Mouse (Mus musculus) embryo, embryonic 11 days (tissue): ENCODE measurements around the gene H2-DMb2.

Experiments
- DNase-seq: peaks from one replicate; pipeline ENCODE4 v3.0.0-alpha.2; 2015

H2-DMb2 gene

DNA sequence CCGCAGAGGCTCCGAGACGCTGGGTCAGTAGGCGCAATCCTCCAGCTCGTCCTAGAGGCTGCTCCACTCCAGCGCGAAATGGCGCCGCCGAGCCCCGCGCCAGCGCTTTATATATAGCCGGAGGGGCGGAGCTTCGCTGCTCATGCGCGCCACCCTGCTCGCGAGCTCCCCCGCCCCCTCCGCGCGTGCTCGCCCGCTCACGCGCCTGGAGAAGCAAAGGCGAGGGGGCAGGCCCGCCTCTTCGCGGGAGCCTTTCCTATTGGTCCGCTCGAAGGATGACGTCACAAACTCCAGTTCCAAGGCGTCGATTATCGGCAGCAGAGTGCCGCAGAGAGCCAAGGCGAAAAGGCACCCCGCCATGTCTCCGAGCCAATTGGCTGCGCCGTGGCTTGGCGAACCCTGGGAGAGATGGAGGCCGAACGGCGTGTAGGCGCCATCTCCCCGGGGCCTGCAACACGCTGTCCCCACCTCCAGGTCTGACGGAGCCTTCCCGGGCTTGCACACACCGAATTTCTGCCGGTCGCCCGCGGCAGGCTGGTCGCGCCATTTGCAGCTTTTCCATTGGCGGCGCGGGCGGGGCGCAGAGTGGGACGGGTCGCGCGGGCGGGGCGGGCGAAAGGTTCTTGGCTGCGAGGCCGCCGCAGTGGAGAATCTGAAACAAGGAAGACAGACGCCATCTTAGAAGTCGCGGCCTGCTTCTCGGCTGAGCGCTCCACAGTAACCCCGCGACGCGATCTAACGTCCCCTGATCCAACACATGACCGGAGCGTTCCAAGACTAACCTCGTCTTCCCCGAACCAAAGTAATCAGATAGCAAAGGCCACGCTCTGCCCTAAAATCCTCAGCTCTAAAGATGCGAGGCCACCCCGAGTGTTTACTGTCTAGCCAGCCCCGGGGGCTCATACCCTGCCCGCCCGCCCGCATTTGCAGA lies 23.6 kb upstream of the H2-DMb2 start, which contains the start of gene H2-DMa:
TSS of gene H2-DMa (plus strand) at position 293 of the 931 bp plus-strand sequence.
- peak; percentile 99 for DNase-seq

DNA sequence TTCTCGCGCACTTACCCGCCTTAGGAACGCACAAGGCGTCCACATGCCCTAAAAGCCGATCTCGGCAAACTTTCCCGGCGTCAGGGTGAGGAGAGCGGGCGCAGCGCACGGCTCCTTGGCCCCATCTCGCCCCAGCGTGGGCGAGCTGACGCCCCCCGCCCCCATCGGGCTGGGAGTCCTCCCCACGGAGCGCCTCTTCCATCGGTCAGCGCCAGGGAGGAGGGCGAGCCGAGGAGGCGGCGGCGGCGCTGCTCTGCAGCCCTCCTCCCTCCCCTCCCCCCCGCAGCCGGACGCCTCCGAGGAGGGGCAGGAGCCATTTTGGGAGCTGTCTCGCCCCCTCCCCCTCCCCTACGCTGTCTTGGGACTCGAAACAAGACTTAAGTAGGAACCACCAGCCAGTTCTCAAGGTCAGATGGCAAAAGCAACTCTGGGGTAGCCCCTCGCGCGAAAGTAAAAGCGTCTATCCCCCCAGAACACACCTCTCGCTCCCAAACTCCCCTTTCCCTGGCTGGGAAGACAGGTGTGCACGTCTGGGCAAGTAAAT lies 22.9 kb upstream of the H2-DMb2 start:
- peak; percentile 94 for DNase-seq

DNA sequence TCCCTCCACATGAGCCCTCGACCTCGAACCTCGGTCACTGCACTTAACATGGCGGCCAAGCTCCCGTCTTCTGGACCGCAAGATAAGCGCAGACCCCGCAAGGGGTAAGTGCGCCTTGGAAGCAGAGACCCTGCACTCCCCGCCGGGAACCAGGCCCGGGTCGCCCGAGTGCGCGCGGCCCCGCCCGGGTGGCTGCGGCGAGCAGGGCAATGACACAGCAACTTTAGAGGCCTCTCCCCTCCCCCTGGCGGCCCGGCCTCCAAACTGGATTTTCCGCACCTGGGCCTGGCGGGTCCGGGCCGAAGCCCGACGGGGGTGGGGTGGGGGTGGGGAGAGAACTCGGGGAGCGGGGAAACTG lies 22.3 kb upstream of the H2-DMb2 start:
- no peak for DNase-seq

DNA sequence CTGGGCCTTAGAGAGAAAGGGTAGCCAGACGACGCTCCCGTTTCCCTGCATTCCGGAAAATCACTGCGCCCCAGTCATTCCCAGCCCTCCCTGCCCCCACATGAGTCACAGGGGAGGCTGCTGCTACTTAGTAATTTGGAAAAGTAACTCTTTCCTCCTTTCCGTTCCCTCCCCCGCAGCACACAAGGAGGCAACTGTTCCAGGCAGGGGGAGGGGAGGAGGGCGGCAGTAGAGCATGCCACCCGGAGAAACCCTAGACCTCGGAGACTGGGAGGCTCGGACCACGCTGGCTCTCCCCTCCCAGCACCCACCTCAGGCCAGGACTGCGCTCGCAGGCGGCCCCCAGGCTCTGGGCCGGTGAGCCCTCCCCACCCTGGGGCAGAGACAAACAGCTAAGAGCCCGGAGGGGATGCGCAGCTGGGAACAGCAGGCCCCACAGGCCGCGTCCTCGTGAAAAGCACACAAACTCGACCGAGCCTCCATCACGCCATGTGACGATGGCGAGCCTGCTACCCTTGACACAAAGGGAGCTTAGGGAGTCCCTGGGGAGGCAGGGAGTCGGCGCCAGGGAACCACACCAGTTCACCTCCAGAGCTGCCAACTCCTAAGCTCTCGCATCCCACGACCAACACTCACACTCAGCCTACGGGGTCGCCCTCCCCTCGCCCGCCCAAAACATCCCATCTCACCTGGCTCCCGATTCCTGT lies 21.8 kb upstream of the H2-DMb2 start:
- DNase-seq = peak; percentile 89

DNA sequence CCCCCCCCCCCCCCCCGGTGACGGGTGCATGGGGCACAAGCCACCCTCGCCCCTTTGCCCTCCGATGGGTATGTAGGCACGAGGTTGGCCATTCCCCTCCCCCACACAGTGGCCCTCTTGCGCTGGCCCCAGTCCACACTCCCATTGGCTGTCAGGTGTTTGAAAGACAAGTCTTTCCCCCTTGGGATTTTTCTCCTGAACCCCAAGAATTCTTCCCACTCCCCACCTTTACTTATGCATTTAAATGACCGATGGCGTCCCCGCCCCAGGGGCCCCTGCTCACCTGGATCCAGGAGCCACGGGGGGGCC lies 21.3 kb upstream of the H2-DMb2 start:
- DNase-seq = peak; percentile 86

DNA sequence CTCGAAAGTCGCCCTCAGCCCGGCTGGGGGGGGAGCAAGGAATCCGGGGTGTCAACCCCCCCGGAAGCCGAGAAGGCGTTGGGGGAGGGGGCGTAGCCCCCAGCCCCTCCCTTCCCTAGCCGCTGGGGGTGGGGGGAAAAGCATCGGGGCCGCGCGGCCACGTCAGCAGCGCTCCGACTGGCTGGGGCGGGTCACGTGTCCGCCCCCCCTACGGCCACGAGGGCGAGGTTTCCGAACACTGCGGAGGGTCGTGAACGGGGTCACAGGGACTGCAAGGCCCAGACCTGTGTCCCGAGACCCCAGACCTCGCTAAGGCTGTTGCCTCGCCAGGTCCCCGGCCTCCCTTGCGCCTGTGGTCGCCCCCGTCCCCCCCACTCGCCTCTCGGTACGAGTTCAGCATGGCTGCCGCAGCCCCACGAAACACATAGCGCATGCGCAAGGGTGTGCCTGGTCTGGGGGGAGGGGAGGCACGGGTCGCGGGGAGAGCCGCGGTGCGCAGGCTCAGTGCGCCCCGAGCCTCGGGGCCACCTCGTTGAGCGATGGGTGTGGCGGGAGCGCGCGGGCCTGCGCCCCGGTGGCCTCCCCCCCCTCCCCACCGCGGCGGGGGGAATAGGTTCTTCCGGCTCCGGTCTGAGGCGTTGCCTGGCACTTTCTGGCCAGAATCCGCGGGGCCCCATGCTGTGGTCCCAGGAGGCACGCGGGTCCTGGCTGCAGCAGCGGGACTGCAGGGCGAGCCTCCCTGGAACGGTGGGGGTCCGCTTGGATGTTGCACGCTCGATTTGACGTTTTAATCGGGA lies 20.7 kb upstream of the H2-DMb2 start, which contains the start of gene Brd2:
TSS of gene Brd2 (minus strand) at position 447 of the 797 bp plus-strand sequence.
- peak; percentile 99 for DNase-seq

DNA sequence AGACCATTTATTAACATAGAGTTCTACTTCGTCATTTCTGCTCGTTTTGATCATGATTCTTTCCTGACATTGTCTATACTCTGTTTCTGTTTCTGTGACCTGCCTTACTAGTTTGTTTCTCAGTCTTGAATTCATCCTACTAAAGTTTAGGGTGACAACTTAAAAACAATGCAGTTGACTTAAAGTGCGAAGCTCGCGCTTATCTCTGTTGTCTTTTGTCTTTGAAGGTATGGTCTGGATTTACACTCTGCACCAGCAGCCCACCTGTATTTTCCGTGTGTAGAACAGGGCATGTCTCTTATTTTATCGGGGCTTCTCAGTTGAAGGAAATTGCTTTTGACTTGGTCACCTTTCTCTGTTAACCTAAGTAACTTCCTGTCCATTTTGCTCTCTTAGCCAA lies 20.0 kb upstream of the H2-DMb2 start:
- no peak for DNase-seq

DNA sequence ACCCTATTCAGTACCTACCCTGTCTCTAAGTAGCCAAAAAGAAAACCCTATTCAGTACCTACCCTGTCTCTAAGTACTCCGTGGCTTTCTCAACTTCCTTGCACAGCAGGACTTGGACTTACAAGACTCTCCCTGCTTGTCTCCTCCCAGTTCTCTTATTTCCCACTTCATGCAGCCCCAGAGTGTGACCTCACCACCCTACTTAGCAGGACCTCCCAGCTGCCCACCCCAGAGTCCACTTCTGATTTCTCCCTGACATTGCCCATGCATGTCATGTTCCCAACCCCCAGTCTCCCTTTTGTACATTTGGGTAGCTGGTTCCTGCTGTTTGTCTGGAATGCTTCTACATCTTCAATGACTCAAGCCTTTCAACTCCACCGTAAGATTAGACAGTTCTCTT lies 19.6 kb upstream of the H2-DMb2 start:
- DNase-seq = peak; percentile 56

DNA sequence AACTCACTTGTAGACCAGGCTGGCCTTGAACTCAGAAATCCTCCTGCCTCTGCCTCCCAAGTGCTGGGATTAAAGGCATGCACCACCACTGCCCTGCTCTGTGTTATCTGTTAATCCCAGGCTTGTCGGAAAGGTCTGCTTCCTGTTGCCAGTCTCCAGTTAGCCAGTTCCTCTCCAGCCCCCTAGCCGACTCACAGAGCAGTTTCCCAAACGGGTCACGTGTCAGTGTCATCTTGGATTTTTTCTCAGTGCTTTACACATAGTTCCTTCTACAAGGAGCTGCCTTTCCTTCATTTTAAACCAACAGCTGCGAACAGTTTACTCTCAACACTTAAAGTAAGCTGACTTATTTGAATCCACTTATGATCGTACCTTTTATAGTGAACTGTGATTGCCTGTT lies 18.5 kb upstream of the H2-DMb2 start:
- DNase-seq = no peak

DNA sequence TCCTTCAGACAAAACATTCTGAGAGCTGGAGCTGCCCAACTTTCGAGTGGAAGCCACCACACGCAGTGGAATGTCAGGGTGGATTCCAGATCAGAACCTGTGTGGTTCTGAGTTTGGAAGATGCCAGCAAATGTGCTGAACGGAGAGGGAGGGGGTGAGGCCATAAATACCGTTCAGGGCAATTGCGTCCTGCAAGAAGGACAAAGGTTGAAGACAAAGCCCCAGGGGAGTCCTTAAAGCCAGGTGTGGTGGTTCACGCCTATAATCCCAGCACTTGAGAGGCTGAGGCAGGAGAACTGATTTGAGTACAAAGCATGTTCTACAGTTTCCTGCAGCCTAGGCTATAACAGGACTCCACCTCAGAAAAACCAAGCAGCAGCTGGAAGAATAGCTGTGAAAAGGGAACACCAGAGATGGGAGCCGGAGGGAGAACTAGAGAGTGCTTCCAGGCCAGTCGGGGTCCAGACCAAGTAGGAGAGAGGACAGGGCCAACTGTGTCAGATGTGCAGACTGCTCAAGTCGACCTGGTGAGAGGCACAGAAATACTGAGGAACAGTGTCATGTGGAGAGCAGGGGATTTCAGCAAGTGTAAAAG lies 16.2 kb upstream of the H2-DMb2 start:
- no peak for DNase-seq

DNA sequence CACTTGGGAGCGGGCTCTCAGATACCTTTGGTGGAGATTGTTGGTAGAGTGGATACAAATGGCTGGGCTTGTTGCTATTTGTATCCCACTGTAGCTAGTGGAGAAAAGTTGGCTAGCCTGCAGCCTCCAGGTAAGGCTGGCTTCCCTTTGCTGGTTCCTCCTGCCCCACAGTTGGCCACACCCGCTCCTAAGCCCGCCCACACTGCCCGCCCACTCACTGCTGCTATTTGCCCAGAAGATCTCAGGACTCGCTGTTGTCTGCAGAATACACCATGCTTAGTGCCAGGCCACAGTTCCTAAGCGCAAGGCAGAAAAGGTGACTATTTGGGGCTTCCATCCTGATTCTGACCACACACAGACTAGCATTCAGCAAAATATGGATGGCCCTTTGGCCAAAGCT lies 15.6 kb upstream of the H2-DMb2 start:
- DNase-seq = peak; percentile 32

DNA sequence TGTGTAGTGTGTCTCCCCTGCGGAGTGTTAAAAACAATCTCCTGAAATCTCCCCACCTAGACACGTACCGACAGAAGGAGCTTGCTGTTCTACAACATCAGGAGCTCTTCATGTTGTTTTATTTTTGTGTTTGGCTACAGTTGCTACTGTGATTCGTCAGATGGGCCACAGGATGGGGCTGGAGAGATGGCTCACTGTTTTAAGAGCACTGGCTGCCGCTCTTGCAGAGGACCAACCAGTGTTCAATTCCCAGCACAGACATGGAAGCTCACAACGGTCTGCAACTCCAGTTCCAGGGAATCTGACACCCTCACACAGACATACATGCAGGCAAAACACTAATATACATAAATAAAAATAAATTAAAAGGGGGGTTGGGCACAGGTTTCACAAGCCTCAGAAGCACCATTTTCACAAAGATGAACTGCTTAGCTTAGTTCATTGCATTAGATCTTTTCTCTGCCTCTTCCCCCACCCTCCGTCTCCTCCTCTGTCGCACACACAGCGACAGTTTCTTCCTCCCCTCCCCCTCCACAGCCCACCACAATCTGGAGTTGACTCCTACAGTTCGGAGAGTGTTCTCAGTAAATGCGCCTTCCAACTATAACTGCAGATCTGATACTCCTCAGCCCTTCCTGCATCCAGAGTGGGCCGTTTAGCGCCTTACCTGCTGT lies 14.7 kb upstream of the H2-DMb2 start:
- no peak for DNase-seq

DNA sequence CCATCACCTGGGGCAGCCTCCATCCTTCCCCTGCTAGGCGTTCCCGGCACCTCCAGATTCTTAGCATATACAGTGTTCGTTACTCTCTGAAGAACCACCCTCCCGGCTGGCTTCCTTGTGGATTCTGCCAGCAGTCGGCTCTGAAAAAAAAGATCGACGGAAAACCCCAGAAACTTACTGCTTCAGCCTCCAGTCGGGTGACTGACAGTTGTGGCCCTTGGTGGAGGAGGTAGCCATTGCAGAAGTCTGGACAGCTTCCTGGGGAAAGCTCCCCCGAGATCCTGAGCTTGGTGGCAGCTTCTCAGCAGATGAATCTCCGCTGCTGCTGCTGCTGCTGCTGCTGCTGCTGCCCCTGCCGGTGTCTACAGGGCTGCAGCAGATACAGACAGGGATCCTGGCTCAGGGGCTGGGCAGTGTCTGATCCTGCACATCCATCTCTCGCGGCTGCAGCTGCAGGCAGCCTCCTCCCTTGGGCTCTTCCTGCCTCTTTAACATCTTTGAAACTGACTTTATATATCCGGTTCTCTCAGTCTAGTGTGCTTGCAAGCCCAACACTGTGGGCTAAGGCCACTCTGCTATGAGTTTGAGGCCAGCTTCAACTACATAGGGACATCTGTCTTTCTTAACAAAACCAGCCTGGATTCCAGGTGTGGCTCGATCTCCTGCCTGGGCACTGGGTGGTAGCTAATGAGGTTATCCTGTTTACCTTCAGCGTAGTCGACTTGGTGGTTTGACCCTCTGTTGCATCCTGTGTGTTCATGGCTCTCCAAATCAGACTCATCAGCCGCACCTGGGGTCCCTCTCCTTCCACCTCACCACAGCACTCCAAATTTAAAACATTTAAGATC lies 13.9 kb upstream of the H2-DMb2 start:
- peak; percentile 54 for DNase-seq

DNA sequence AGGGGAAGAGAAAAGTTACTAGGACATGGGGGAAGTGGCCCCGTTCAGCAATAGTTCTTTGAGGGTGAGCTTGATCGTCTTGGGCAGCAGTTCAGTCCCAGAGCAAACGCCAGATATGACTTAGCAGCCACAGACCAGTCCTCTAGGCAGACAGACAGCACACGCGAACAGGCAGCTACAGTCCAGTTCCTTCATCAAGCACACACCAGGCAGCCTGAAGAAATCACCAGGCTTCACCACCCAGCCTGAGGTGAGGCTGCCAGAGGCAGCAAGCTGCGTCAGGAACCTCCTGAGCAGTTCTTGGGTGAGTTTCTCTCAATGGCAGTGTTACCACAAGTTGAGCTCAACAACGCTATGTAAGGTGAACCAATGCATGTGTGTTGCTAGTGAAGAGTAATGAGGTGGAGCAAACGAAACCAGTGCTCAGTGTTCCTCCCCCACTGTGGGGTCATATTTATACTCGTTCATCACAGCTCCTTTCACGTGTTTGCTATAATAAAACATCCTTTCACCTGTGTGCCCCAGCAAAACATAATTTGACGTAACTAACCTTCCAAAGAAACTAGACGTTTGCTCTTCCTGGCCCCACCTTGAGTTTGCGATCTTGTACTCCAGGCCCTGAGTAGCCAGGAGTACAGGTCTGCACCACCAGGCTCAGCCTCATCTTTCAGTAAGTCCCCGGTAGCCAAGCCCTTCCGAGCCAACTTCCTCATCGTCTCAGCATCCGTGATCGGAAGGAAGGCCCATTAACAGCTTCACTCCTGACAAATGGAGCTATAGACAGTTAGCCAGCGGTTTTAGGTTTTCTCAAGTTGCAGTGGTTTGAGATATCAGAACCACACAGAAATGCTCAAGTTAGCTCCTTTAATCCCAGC lies 12.8 kb upstream of the H2-DMb2 start:
- no peak for DNase-seq

DNA sequence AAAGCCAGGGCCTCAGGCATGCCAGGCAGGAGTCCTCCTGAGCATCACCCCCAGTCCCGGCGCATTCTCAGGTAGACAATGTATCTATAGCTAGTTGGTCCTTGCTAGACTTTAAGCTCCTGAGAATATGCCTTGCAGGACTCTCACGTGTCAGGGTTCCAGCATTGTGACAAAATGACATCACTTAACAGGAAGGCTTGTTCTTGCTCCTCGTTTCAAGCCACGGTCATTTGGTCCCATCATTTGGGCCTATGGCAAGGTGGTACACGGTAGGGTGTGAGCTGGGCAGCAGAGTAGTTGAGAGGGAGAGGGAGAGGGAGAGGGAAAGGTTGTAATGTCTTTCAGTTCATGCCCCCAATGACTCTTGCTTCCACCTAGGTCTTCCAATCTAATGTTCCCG lies 11.2 kb upstream of the H2-DMb2 start:
- DNase-seq = no peak

DNA sequence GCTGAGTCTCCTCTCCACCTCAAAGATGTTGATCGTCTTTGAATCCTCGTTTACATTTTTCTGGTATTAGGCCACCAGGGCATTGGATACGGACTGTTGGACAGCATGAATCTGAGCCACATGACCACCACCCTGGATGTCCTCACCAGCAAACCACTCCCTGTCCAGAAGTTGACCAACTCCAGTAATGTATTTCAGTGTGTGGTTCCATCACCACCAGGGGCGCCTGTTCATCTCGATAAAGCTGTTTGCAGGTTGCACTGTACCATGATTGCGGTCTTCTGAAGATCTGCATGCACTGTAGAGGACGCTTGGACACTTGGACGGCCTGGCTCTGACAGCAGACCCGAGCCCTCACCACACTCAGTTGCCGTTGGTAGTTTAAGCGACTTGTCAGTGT lies 9.8 kb upstream of the H2-DMb2 start:
- no peak for DNase-seq

DNA sequence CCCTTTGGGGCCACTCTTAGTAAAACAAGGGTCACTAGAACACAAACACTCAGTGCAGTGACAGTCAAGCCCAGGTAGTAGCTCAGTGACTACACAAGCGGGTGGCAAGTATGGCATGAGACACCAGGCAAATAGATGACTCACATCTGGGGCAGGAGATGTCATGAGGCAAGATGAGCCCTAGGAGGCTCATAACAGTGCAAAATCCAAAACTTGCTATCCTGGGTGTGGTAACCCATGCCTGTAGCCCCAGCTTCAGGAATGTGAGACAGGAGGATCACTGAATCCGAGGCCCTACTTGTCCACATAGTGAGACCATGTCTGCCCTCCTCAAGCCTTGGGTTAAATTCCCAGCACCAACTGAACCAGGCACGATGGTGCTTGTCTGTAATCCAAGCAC lies 8.7 kb upstream of the H2-DMb2 start:
- no peak for DNase-seq

DNA sequence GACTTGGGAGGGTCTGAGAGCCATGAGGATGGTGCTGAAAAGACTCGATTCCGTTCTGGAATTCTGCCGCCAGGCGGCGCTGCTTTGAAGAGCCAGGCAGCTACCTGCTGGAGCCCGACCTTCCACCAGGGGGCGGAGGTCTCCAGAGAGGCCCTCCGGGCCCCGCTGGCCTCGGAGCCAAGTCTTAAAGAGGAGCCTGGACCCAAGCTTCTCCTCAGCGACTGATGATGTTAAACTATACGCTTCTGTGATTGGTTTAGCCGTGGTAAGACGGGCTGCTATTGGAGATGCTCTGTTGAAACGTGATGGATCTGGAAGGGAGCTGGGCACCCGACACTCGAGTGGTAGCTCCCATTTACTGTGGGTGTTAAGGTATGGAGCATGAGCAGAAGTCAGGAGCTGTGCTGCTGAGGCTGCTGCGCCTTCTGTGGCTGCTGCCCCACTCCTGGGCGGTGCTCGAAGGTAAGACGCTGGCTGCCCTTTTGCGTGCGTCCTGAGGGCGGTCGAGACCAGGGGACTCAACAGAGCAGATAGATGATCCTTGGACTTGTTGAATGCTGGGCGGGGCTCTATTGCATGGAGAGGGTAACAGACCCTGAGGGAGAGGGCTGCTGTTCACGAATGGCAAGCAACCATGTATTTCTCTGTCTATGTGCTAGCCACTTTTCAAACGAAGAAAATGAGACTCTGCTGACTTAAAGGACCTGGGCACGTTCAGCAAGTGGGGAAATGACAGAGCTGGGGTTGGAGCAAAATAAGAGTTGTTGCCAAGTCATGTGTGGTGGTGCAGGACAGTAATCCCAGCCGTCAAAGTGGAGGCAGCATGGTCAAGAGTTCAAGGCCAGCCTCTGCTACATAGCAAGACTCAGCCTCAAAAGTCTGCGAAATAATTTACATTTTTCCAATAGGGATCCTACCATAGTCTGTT lies 7.5 kb upstream of the H2-DMb2 start:
- DNase-seq = peak; percentile 99

DNA sequence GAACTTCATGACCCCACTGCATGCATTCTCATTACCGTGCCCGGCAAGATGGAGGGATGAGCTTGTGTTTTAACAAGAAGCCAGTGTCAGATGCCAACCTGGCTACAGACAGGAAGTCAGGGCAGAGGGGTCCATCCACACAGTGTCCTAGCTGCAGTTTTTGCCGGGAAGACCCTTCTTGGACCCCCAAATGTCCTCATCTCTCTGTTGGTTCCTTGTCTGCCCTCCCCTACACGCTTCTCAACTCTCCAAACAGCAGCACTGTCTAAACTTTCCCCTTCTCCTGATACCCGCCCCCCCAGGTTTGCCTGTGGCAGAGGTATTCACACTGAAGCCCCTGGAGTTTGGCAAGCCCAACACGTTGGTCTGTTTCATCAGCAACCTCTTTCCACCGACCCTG lies 5.5 kb upstream of the H2-DMb2 start:
- no peak for DNase-seq
